Mouse (Mus musculus) kidney, embryonic 14.5 days (tissue): ENCODE data around the gene Lrfn1. TPM values are rescaled to one million over a fixed set of nuclear protein-coding genes. Genes with fewer than 3 reads are reported as not detected.
A peak's percentile ranks its signal among the peaks of the same experiment; 100 is the strongest.

ENCODE experiments used
- ATAC-seq: fragments of 200-750 bp; cut with Nextera tagmentation; 2 replicates; pipeline ENCODE4 v1.8.0; 2017; ENCODE audit warnings: moderate number of reproducible peaks, mild to moderate bottlenecking, moderate TSS enrichment, moderate library complexity; ENCODE audit not compliant: low FRiP score, low TSS enrichment
- H3K27ac ChIP-seq: fragments of 300-500 bp; sonication (generic); 2 replicates; pipeline ENCODE4 v1.5.1; 2014; ENCODE audit warnings: low read depth, mild to moderate bottlenecking, low read length, moderate library complexity, mixed read lengths
- H3K27me3 ChIP-seq: fragments of 300-500 bp; sonication (generic); 2 replicates; pipeline ENCODE4 v1.6.1; 2014; ENCODE audit warnings: mild to moderate bottlenecking, low read length; ENCODE audit not compliant: control insufficient read depth, insufficient read depth
- H3K36me3 ChIP-seq: fragments of 300-500 bp; sonication (generic); 2 replicates; pipeline ENCODE4 v1.6.1; 2014; ENCODE audit warnings: low read length, mixed read lengths; ENCODE audit not compliant: control insufficient read depth, insufficient read depth
- H3K4me1 ChIP-seq: fragments of 300-500 bp; sonication (generic); 2 replicates; pipeline ENCODE4 v1.6.1; 2014; ENCODE audit warnings: low read length, mixed read lengths; ENCODE audit not compliant: control insufficient read depth, insufficient read depth
- H3K4me2 ChIP-seq: fragments of 300-500 bp; sonication (generic); replicated peaks from 2 replicates; pipeline ENCODE4 v1.6.1; 2014; ENCODE audit warnings: low read depth, mild to moderate bottlenecking, low read length
- H3K4me3 ChIP-seq: fragments of 300-500 bp; sonication (generic); 2 replicates; pipeline ENCODE4 v1.5.1; 2014; ENCODE audit warnings: mild to moderate bottlenecking, low read length
- H3K9ac ChIP-seq: fragments of 300-500 bp; sonication (generic); 2 replicates; pipeline ENCODE4 v1.6.1; 2014; ENCODE audit warnings: low read depth, mild to moderate bottlenecking, low read length, moderate library complexity
- H3K9me3 ChIP-seq: fragments of 300-500 bp; sonication (generic); 2 replicates; pipeline ENCODE4 v1.6.1; 2016; ENCODE audit warnings: low read length; ENCODE audit not compliant: control insufficient read depth
- WGBS: fragments of 180-500 bp; shearing (Covaris S2); extraction: QIAGEN DNeasy Blood & Tissue Kit; methylation state at CpG from one replicate; pipeline ENCODE4 v1.1.7; 2014; 5-methylcytosine and 5-hydroxymethylcytosine counted together
- polyA plus RNA-seq: library from polyadenylated mRNA; unstranded; fragments of >200 nt; fragmentation: Nextera tagmentation; extraction: Ambion mirVana; gene quantifications from 2 replicates; pipeline ENCODE4 v1.2.1, GENCODE M21; 2014

The Lrfn1 gene
- polyA plus RNA-seq, 1 experiment from 2014 or later: 4.9 TPM

DNA sequence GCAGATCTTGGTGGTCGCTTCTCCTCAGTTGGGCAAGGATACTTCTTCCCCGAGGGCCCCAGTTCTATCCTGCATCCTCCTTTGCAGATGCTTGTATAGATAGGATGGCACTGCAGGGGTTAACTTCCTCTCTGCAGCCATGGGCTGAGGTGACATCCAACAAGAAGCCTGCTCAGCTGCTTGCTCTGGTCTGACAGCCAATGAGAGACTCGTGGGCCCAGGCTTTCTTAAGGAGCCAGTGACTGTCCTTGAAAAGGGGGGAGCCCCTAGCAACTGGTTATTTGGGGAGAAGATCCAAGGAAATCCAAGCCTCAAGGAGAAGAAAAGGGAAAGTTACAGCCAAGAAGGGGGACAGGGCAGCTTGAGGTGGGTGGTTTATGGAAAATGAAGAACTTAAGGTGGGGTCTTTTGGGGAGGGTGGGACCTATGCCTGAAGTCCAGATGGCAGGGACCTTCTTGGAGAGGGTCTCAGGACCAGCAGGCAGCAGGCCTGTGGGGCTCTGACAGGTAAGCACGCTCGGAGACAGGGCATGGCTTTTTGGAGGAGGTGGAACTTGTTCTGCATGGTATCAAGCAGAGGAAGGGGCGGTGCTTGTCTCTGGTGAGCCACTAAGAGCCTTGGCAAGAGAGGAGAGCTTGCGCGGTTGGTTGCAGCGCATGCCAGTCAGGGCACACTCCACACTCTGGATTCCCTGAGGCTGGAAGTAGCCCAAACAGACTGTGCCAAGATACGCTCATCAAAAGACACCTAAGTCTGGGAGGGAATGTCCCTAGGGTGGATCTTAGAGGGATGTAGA lies 12.8 kb downstream of the Lrfn1 start:
- Histone ChIP-seq H3K27me3 (peaks cover 3% of the 10 kb centered on the region; the same call in 1 of the 2 replicates), H3K36me3 (peaks cover 13% of the 10 kb centered on the region), H3K27ac (no peak overlapping the region), H3K4me1 (0 out of 2 replicates have a peak, but pooled peaks cover 8% of the 10 kb centered on the region), H3K4me3 (no peak overlapping the region), H3K4me2 (no peak overlapping the region), H3K9me3 (no peaks in the 10 kb centered on the region), H3K9ac (no peak overlapping the region)
- WGBS: 67% methylated on average over 10 of the region's 10 CpGs
- ATAC-seq: peak; percentile 46; the same call in 1 of the 2 replicates

GRCm38 (mm10) chr7:28466721-28467212 lies 15.0 kb downstream of the Lrfn1 start:
- Histone ChIP-seq H3K36me3 (no peaks in the 10 kb centered on the region), H3K9me3 (no peaks in the 10 kb centered on the region), H3K4me1 (0 out of 2 replicates have a peak, but pooled peaks cover 8% of the 10 kb centered on the region), H3K27me3 (peaks cover 3% of the 10 kb centered on the region; the same call in 1 of the 2 replicates), H3K4me2 (peak overlapping the region; percentile 88), H3K4me3 (peak overlapping the region; percentile 55), H3K9ac (peak overlapping the region; percentile 74), H3K27ac (no peak overlapping the region)
- peak; percentile 7; the same call in 1 of the 2 replicates for ATAC-seq
- WGBS: 19% methylated on average over 40 of the region's 40 CpGs

DNA sequence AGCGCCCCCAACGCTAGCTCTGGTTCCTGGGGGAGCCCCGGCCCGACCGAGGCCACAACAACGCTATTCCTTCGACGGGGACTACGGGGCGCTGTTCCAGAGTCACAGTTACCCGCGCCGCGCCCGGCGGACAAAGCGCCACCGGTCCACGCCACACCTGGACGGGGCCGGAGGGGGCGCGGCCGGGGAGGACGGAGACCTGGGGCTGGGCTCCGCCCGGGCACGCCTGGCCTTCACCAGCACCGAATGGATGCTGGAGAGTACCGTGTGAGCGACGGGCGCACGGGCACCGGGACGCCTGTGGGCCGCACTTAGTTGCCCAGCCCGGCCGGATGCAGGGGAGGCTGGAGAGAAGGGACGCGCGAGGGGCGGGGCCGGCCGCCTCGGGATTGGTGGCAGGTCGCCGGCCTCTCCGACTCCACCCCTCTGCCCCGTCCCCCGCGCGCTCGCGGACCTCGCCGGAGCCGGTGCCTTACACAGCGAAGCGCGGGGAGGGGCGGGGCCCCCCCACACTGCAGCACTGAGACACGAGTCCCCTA lies 15.5 kb downstream of the Lrfn1 start:
- Histone ChIP-seq H3K9ac (peak overlapping the region; percentile 74), H3K27ac (no peak overlapping the region), H3K4me2 (peak overlapping the region; percentile 88), H3K9me3 (no peaks in the 10 kb centered on the region), H3K36me3 (no peaks in the 10 kb centered on the region), H3K4me3 (peak overlapping the region; percentile 55), H3K27me3 (peaks cover 3% of the 10 kb centered on the region; the same call in 1 of the 2 replicates), H3K4me1 (0 out of 2 replicates have a peak, but pooled peaks cover 8% of the 10 kb centered on the region)
- ATAC-seq: peak; percentile 86
- 1% methylated on average over 44 of the region's 63 CpGs for WGBS

DNA sequence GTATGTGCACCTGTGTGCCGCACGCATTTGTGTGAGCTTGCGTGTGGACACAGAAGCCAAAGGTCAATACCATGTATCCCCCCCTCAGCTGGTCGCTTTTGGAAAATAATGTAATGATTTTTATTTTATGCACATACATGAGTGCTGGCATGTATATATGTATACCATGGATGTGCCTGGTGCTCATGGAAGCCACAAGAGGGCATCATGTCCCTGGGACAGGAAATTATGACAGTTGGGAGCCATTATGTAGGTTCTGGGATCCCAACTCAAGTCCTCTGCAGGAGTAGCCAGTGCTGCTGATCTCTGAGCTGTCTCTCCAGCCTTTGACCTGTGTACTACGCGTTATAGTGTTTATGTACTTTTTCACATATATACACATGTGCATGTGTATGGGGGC lies 24.4 kb downstream of the Lrfn1 start:
- H3K27ac ChIP-seq: no peak overlapping the region
- no peak overlapping the region for H3K4me3 ChIP-seq
- H3K4me2 ChIP-seq: no peak overlapping the region
- H3K9ac ChIP-seq: no peak overlapping the region
- no peak for ATAC-seq
- H3K36me3 ChIP-seq: no peaks in the 10 kb centered on the region
- H3K9me3 ChIP-seq: no peaks in the 10 kb centered on the region
- H3K4me1 ChIP-seq: no peaks in the 10 kb centered on the region
- 88% methylated on average over 6 of the region's 6 CpGs for WGBS
- no peaks in the 10 kb centered on the region for H3K27me3 ChIP-seq

GRCm38 (mm10) chr7:28477363-28477762 lies 25.6 kb downstream of the Lrfn1 start:
- WGBS: 85% methylated on average over 5 of the region's 5 CpGs
- no peaks in the 10 kb centered on the region for H3K9me3 ChIP-seq
- ATAC-seq: peak; percentile 43; the same call in 1 of the 2 replicates

GRCm38 (mm10) chr7:28478854-28479253 lies 27.1 kb downstream of the Lrfn1 start:
- WGBS: 9% methylated on average over 8 of the region's 8 CpGs
- H3K4me1 ChIP-seq: no peaks in the 10 kb centered on the region
- no peaks in the 10 kb centered on the region for H3K36me3 ChIP-seq
- no peak overlapping the region for H3K4me3 ChIP-seq
- no peak overlapping the region for H3K4me2 ChIP-seq
- H3K27ac ChIP-seq: no peak overlapping the region
- no peaks in the 10 kb centered on the region for H3K27me3 ChIP-seq
- no peaks in the 10 kb centered on the region for H3K9me3 ChIP-seq
- peak; percentile 62; the same call in 1 of the 2 replicates for ATAC-seq
- H3K9ac ChIP-seq: no peak overlapping the region

More at GRCm38 (mm10) chr7:28477363-28477762, 25.6 kb downstream of the Lrfn1 start:
- H3K4me1 ChIP-seq: no peaks in the 10 kb centered on the region
- H3K27ac ChIP-seq: no peak overlapping the region
- no peaks in the 10 kb centered on the region for H3K36me3 ChIP-seq
- H3K27me3 ChIP-seq: no peaks in the 10 kb centered on the region
- H3K4me2 ChIP-seq: no peak overlapping the region
- no peak overlapping the region for H3K9ac ChIP-seq
- H3K4me3 ChIP-seq: no peak overlapping the region

DNA sequence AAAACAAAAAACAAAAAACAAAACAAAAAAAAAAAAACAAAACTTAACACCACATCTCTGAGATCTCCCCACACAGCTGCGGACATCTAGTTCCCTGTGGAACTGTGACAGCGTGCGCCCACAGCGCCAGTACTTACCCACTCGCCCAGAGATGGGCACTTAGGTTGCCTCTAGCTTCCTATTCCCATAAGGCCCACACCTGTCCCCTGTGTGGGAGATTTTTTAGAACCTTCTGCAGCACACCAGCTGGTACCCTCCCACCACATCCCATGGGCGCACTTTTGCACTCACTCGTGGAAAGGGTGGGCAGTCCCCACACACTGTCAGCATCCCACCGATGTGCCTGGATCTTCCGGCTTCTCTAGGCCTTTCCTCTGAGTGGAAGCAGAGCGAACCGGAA lies 31.1 kb downstream of the Lrfn1 start:
- H3K9ac ChIP-seq: no peak overlapping the region
- no peak for ATAC-seq
- no peak overlapping the region for H3K27ac ChIP-seq
- 84% methylated on average over 11 of the region's 11 CpGs for WGBS
- no peaks in the 10 kb centered on the region for H3K36me3 ChIP-seq
- H3K9me3 ChIP-seq: no peaks in the 10 kb centered on the region
- H3K27me3 ChIP-seq: 0 out of 2 replicates have a peak, but pooled peaks cover 3% of the 10 kb centered on the region
- H3K4me2 ChIP-seq: no peak overlapping the region
- 0 out of 2 replicates have a peak, but pooled peaks cover under 1% of the 10 kb centered on the region for H3K4me1 ChIP-seq
- no peak overlapping the region for H3K4me3 ChIP-seq

DNA sequence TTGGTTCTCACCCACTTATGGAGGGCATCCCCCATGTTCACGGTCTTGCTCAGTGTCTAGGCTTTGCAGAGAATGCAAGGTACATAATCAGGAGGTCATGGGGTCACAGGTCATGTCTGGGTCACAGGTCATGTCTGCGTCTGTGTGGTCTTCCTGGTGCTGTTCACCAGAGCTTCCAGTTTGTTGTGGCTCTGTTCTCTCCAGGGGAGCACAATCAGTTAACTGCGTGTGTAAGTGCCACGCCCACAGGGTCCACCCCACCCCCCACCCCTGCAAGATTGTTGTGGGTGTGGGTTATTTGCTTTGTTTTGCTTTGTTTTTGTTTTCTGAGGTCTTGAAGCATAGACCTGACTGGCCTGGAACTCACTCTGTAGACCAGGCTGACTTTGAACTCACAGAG lies 32.4 kb downstream of the Lrfn1 start:
- Histone ChIP-seq H3K4me2 (no peak overlapping the region), H3K4me3 (no peak overlapping the region), H3K4me1 (0 out of 2 replicates have a peak, but pooled peaks cover 5% of the 10 kb centered on the region), H3K27ac (no peak overlapping the region), H3K9me3 (no peaks in the 10 kb centered on the region), H3K9ac (no peak overlapping the region), H3K36me3 (no peaks in the 10 kb centered on the region), H3K27me3 (0 out of 2 replicates have a peak, but pooled peaks cover 5% of the 10 kb centered on the region)
- 26% methylated on average over 4 of the region's 4 CpGs for WGBS
- ATAC-seq: no peak
